Mouse (Mus musculus): ENCODE data around the gene Usp1.
"Not testable (repeated sequence)": the region's sequence is repeated elsewhere in the genome, so short reads cannot be mapped to it uniquely, and the experiment has no call there.

The Usp1 gene

DNA sequence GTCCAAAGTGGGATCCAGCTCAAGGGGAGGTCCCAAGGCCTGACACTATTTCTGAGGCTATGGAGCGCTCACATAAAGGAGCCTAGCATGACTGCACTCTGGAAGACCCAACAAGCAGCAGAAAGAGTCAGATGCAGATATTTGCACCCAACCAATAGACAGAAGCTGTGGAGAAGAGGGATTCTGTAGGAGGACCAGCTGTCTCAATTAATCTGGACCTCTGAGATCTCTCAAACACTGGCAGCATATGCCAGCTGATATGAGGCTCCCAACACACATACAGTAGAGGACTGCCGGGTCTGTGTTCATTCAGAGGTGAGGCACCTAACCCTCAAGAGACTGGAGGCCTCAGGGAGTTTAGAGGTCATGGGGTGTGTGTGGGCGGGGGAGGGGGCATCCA is 56.4 kb downstream of the Usp1 start:
- not testable (repeated sequence) for DNase-seq (ENCODE audit: low spot score in 2 of 2)

DNA sequence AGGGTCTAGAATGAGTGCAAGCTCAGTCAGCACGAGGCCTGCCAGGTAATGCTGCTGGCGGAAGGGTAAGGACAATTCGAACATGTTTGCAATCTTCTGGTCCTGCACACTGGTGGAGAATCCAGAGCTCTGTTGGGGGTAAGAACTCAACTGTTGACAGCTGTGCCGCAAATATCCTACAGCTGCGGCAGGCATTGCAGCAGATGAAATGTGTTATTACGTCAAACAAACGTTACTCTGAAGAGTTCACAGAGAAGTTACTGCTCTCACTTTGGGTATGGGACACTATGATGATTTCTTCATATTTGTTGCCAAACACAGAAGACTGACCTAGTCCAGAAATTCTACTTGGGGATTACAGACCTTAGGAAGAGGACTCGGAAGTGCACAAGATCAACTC is 61.1 kb downstream of the Usp1 start:
- DNase-seq (ENCODE audit: low spot score in 2 of 2) = no peak
